Mouse (Mus musculus) T-helper 2 cell (primary cell): ENCODE data around the gene Tcap.

Source experiments
- in situ Hi-C: fragments of 300-600 bp; cut with MboI, MseI; formaldehyde crosslinking; loops from one replicate; pipeline ENCODE4 v1.15.1; 2025; ENCODE audit warnings: high pct_unique_total_duplicates

Gene Tcap

GRCm38 (mm10) chr11:98383261-98384030 is at the start of gene Tcap:
Gene Tcap (plus strand): TSS chr11:98383811.
- in situ Hi-C loops = no loop called here

- in situ Hi-C loops = no loop called here
Measured at GRCm38 (mm10) chr11:98333981-98334741, 49.5 kb upstream of the Tcap start.

GRCm38 (mm10) chr11:98335250-98335649 is 48.4 kb upstream of the Tcap start:
- in situ Hi-C loops = no loop called here

- in situ Hi-C loops = no loop called here
Measured at GRCm38 (mm10) chr11:98336245-98337107, 47.1 kb upstream of the Tcap start.

GRCm38 (mm10) chr11:98338507-98338961 is 45.1 kb upstream of the Tcap start:
- in situ Hi-C loops = no loop called here

- in situ Hi-C loops = no loop called here
Measured at GRCm38 (mm10) chr11:98339071-98339501, 44.5 kb upstream of the Tcap start.

- in situ Hi-C loops = loop anchor here (5.0 kb wide), 1 partner anchor 48 kb away; the partner anchor contains the start of gene Pnmt
Measured at GRCm38 (mm10) chr11:98339679-98340287, 43.8 kb upstream of the Tcap start.

GRCm38 (mm10) chr11:98340597-98340996 is 43.0 kb upstream of the Tcap start:
- in situ Hi-C loops = loop anchor here (5.0 kb wide), 1 partner anchor 47 kb away; the partner anchor contains the start of gene Pnmt

- in situ Hi-C loops = loop anchor here (5.0 kb wide), 1 partner anchor 46 kb away; the partner anchor contains the start of gene Pnmt
Measured at GRCm38 (mm10) chr11:98341174-98341573, 42.4 kb upstream of the Tcap start.

- in situ Hi-C loops = loop anchor here (5.0 kb wide), 1 partner anchor 45 kb away; the partner anchor contains the start of gene Pnmt
Measured at GRCm38 (mm10) chr11:98342000-98342945, 41.3 kb upstream of the Tcap start.

GRCm38 (mm10) chr11:98345253-98345652 is 38.4 kb upstream of the Tcap start:
- in situ Hi-C loops = loop anchor here (5.0 kb wide), 1 partner anchor 107 kb away; no protein-coding TSS in a partner anchor

GRCm38 (mm10) chr11:98346168-98346567 is 37.4 kb upstream of the Tcap start:
- in situ Hi-C loops = loop anchor here (5.0 kb wide), 1 partner anchor 106 kb away; no protein-coding TSS in a partner anchor

GRCm38 (mm10) chr11:98347385-98348082 is 36.1 kb upstream of the Tcap start:
- in situ Hi-C loops = loop anchor here (5.0 kb wide), 1 partner anchor 105 kb away; no protein-coding TSS in a partner anchor

- in situ Hi-C loops = loop anchor here (5.0 kb wide), 1 partner anchor 104 kb away; no protein-coding TSS in a partner anchor
Measured at GRCm38 (mm10) chr11:98348083-98348961, 35.3 kb upstream of the Tcap start, which contains the start of gene Ppp1r1b. Gene Ppp1r1b (plus strand): TSS chr11:98348404.

GRCm38 (mm10) chr11:98349308-98349707 is 34.3 kb upstream of the Tcap start:
- in situ Hi-C loops = loop anchor here (5.0 kb wide), 1 partner anchor 103 kb away; no protein-coding TSS in a partner anchor

- in situ Hi-C loops = no loop called here
Measured at GRCm38 (mm10) chr11:98352272-98352990, 31.2 kb upstream of the Tcap start.

GRCm38 (mm10) chr11:98353651-98354211 is 29.9 kb upstream of the Tcap start:
- in situ Hi-C loops = no loop called here
